Comparison of ENCODE assay signal across 10 mouse cellular contexts in genomic region chr1:170064083-170064494, GRCm38 (mm10). TPM values are rescaled to one million over a fixed set of nuclear protein-coding genes. Genes with fewer than 3 reads are reported as not detected.
DNase-seq lines count a peak whose midpoint lies in the region; ATAC-seq and TF ChIP-seq lines count a peak whose summit lies in the region.
"Had no signal": no experiment of that assay in that cellular context is flagged by ENCODE, and none has a peak within 500 bp of the region (broad histone marks: within the 10 kb centered on the region; RNA-seq: fewer than 3 reads in every experiment).

No protein-coding gene starts in this region.

- intact Hi-C loops in heart, adult 2 months (cut with DNase I): no loop called here

- H3K4me2 ChIP-seq in kidney, embryonic 15.5 days: 0 out of 2 replicates have a peak overlapping the region, but pooled peaks have one; percentile 4
- H3K4me2 ChIP-seq in forebrain, postnatal 0 days (ENCODE audit: low read depth): no peak overlapping the region
- H3K4me2 ChIP-seq: neural tube, embryonic 12.5 days had no signal

- no peak overlapping the region for H3K9ac ChIP-seq in heart, adult 2 months (ENCODE audit: low read depth, low read length)
- H3K9ac ChIP-seq in kidney, embryonic 15.5 days: no peak overlapping the region
- no peak overlapping the region for H3K9ac ChIP-seq in forebrain, postnatal 0 days
- H3K9ac ChIP-seq: neural tube, embryonic 12.5 days had no signal

- peak; percentile 27 for DNase-seq in adrenal gland, postnatal 14 days
- no peak for DNase-seq in adrenal gland, postnatal 4 days (ENCODE audit: low spot score in 2 of 2)
- peak; percentile 60 to 79 for DNase-seq in heart, adult 2 months
- peak; percentile 44 for DNase-seq in ovary, postnatal 14 days (ENCODE audit: low spot score)
- no peak for DNase-seq in layer of hippocampus, adult 2 months (ENCODE audit: low spot score in 2 of 2)
- DNase-seq in Muller cell, postnatal 12 days (ENCODE audit: inconsistent ontology term): no peak
- no peak for DNase-seq in forebrain, postnatal 0 days
- DNase-seq: B cell, adult 2 months had no signal

- TF ChIP-seq CTCF in heart, adult 2 months (IDR thresholded peaks at IDR 0.05): no peak
- TF ChIP-seq CTCF in layer of hippocampus, adult 2 months (conservative IDR thresholded peaks at IDR 0.05): no peak
- TF ChIP-seq CTCF in forebrain, postnatal 0 days (IDR thresholded peaks at IDR 0.05; ENCODE audit: low read depth): no peak

- no peaks in the 10 kb centered on the region for H3K9me3 ChIP-seq in kidney, embryonic 15.5 days (replicated peaks)
- H3K9me3 ChIP-seq in forebrain, postnatal 0 days (ENCODE audit: low read length): 0 out of 2 replicates have a peak, but pooled peaks cover under 1% of the 10 kb centered on the region
- H3K9me3 ChIP-seq: neural tube, embryonic 12.5 days had no signal

- H3K4me3 ChIP-seq in heart, adult 2 months: no peak overlapping the region
- H3K4me3 ChIP-seq in kidney, embryonic 15.5 days (replicated peaks): no peak overlapping the region
- H3K4me3 ChIP-seq in layer of hippocampus, adult 2 months: no peak overlapping the region
- no peak overlapping the region for H3K4me3 ChIP-seq in forebrain, postnatal 0 days (ENCODE audit: low read depth, low read length)
- H3K4me3 ChIP-seq: neural tube, embryonic 12.5 days had no signal

- H3K4me1 ChIP-seq in heart, adult 2 months (ENCODE audit: control insufficient read depth, insufficient read depth, low read length): peaks cover 10% of the 10 kb centered on the region
- peaks cover 33% of the 10 kb centered on the region for H3K4me1 ChIP-seq in kidney, embryonic 15.5 days
- H3K4me1 ChIP-seq in forebrain, postnatal 0 days (ENCODE audit: insufficient read depth): no peaks in the 10 kb centered on the region
- H3K4me1 ChIP-seq: neural tube, embryonic 12.5 days had no signal

- no peaks in the 10 kb centered on the region for H3K27me3 ChIP-seq in heart, adult 2 months (ENCODE audit: control insufficient read depth, insufficient read depth, low read length)
- H3K27me3 ChIP-seq in kidney, embryonic 15.5 days: no peaks in the 10 kb centered on the region
- H3K27me3 ChIP-seq in forebrain, postnatal 0 days (ENCODE audit: insufficient read depth, low read length): no peaks in the 10 kb centered on the region
- H3K27me3 ChIP-seq: neural tube, embryonic 12.5 days had no signal

- peak; percentile 90 for ATAC-seq in kidney, embryonic 15.5 days (replicated peaks; ENCODE audit: low FRiP score)
- no peak for ATAC-seq in forebrain, postnatal 0 days

- peak overlapping the region; percentile 59 for H3K27ac ChIP-seq in heart, adult 2 months
- peak overlapping the region; percentile 59 for H3K27ac ChIP-seq in kidney, embryonic 15.5 days
- no peak overlapping the region for H3K27ac ChIP-seq in layer of hippocampus, adult 2 months
- H3K27ac ChIP-seq in forebrain, postnatal 0 days (ENCODE audit: low read depth, low read length): no peak overlapping the region
- H3K27ac ChIP-seq: neural tube, embryonic 12.5 days had no signal

- no peak for TF ChIP-seq POLR2A in heart, adult 2 months (IDR thresholded peaks at IDR 0.05; ENCODE audit: insufficient read depth, low read depth, low read length)

- no peaks in the 10 kb centered on the region for H3K79me2 ChIP-seq in heart, adult 2 months (replicated peaks; ENCODE audit: control insufficient read depth, insufficient read depth, low read length)

- WGBS in heart, adult 2 months: 27% methylated on average over 9 of the region's 9 CpGs
- WGBS in kidney, embryonic 15.5 days: 17% methylated on average over 9 of the region's 9 CpGs
- WGBS in forebrain, postnatal 0 days: 66% methylated on average over 9 of the region's 9 CpGs

- peaks cover 3% of the 10 kb centered on the region; the same call in 1 of the 2 replicates for H3K36me3 ChIP-seq in heart, adult 2 months (ENCODE audit: control insufficient read depth, insufficient read depth, low read length)
- no peaks in the 10 kb centered on the region for H3K36me3 ChIP-seq in kidney, embryonic 15.5 days
- no peaks in the 10 kb centered on the region for H3K36me3 ChIP-seq in forebrain, postnatal 0 days (ENCODE audit: insufficient read depth)
- H3K36me3 ChIP-seq: neural tube, embryonic 12.5 days had no signal

- TF ChIP-seq EP300 in heart, adult 2 months (IDR thresholded peaks at IDR 0.05; ENCODE audit: insufficient read depth, low read depth, low read length): no peak

RNA-seq across cellular contexts. Expression of gene Ddr2, which starts 46.5 kb away (rescaled TPM):
- 18.5 and 22.0 TPM in 2 replicates for total RNA-seq in adrenal gland, postnatal 14 days (2021)
- 10 to 100 TPM; 25.5 to 26.4 TPM for total RNA-seq in adrenal gland, postnatal 4 days (2021)
- total RNA-seq in heart, adult 2 months (2021): 10 to 100 TPM; 21.9 to 22.5 TPM
- 10.3 and 22.8 TPM in 2 replicates for polyA plus RNA-seq in heart, adult 2 months (2012; rRNA removed)
- 33.3 and 35.0 TPM in 2 replicates for polyA plus RNA-seq in kidney, embryonic 15.5 days (2015; fragmentation: Nextera tagmentation; extraction: Ambion mirVana)
- total RNA-seq in layer of hippocampus, adult 2 months (2021): 1 to 10 TPM; 4.7 to 5.0 TPM
- 5.7 and 9.7 TPM in 2 replicates for total RNA-seq in forebrain, postnatal 0 days (2014; rRNA removed)
- 5.6 and 8.2 TPM in 2 replicates for polyA plus RNA-seq in forebrain, postnatal 0 days (2015; fragmentation: Nextera tagmentation; extraction: Ambion mirVana)

Comparison
In these comparisons a context has a peak if more than half of its experiments do, and no peak if none do; other contexts are left out.
1. DNase-seq: peak in adrenal gland, postnatal 14 days (single experiment), heart, adult 2 months (2 of 2) and ovary, postnatal 14 days (single experiment); none in adrenal gland, postnatal 4 days (0 of 2), layer of hippocampus, adult 2 months (0 of 2), Muller cell, postnatal 12 days (single experiment) and forebrain, postnatal 0 days (single experiment).
2. H3K27ac ChIP-seq: peak in heart, adult 2 months (single experiment) and kidney, embryonic 15.5 days (single experiment); none in layer of hippocampus, adult 2 months (single experiment) and forebrain, postnatal 0 days (single experiment).